Comparison of ENCODE assay signal across 8 mouse cellular contexts in the genomic region with DNA sequence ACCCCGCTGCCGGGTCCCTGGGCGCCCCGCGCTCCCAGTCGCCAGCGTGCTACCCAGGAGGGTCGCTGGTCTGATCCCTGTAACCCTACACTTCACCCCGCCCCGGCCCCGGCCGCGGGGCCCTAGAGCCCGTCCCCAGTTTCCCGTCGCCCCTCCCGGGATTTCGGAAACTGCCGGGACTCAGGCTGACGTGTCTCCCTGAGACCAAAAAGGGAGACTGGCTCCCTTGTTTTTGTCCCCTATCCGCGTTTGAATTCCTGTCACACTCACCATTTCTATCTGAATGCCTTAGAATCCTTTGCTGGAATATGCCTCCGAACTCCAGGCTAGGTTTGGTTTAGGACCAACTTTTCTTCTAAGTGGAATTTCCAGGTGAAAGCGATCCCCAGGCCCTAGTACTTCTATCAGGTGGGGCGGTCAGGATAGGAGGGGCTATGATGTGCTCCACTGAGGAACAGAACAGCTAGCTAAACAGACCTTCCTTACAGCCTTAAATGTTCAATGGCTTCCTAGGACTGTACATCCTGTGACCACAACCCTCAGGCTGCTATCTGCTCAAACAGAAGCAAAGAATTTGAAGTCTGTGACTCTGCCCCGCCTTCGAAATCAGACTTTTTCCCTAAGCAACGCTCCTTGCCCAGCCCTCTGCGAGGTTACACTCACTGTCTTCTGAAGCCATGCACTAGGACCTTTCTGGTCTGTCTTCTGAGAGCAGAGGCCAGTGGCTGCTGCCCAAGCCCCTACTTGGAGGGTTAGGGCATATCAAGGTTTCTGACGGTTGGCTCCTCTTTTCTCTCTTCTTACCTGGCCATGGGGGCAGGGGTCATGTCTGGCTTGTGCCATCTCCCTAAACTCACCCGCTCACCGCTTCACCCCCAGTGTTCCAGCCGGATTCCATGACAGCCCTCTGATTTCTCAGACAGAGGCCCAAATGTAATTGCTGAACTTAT. TPM values are rescaled to one million over a fixed set of nuclear protein-coding genes. Genes with fewer than 3 reads are reported as not detected.
A peak's percentile ranks its signal among the peaks of the same experiment; 100 is the strongest.
DNase-seq lines count a peak whose midpoint lies in the region; ATAC-seq and TF ChIP-seq lines count a peak whose summit lies in the region.

No protein-coding gene starts in this region.

- H3K9ac ChIP-seq in liver, embryonic 16.5 days (ENCODE audit: low read depth, low read length) = peak overlapping the region; percentile 59

- DNase-seq in left cerebral cortex, postnatal 4 days = peak; percentile 48
- DNase-seq in left cerebral cortex, adult 9 months (ENCODE audit: low spot score in 2 of 2) = no peak
- peak; percentile 71 to 81 for DNase-seq in adrenal gland, postnatal 36 days
- peak; percentile 84 for DNase-seq in gastrocnemius, adult 2 months
- peak; percentile 15 for DNase-seq in induced T-regulatory cell, adult 2 months (ENCODE audit: low read depth)
- DNase-seq in retina, postnatal 1 day = peak; percentile 78
- no peak for DNase-seq in spleen, postnatal 4 days (ENCODE audit: low spot score in 2 of 2)

- no peak for TF ChIP-seq CTCF in gastrocnemius, adult 2 months (IDR thresholded peaks at IDR 0.05)

- peak overlapping the region; percentile 98 for H3K27ac ChIP-seq in gastrocnemius, adult 2 months
- H3K27ac ChIP-seq in liver, embryonic 16.5 days (ENCODE audit: low read length) = no peak overlapping the region

- peak; percentile 77 for ATAC-seq in liver, embryonic 16.5 days (ENCODE audit: low read depth)

- peak overlapping the region; percentile 38 for H3K4me2 ChIP-seq in liver, embryonic 16.5 days (ENCODE audit: low read depth, low read length)

- H3K27me3 ChIP-seq in liver, embryonic 16.5 days (ENCODE audit: control insufficient read depth, insufficient read depth, low read depth, low read length) = peaks cover 19% of the 10 kb centered on the region

- no peaks in the 10 kb centered on the region for H3K9me3 ChIP-seq in liver, embryonic 16.5 days (replicated peaks; ENCODE audit: control insufficient read depth, low read length)

- peak overlapping the region; percentile 92 for H3K4me3 ChIP-seq in gastrocnemius, adult 2 months
- H3K4me3 ChIP-seq in liver, embryonic 16.5 days (ENCODE audit: low read depth, low read length) = peak overlapping the region; percentile 61

- intact Hi-C loops in left cerebral cortex, postnatal 4 days (cut with DNase I) = loop anchor here (10.0 kb wide), 1 partner anchor 80 kb away; no protein-coding TSS in a partner anchor
- intact Hi-C loops in gastrocnemius, adult 2 months (cut with DNase I) = no loop called here

- no peaks in the 10 kb centered on the region for H3K4me1 ChIP-seq in liver, embryonic 16.5 days (ENCODE audit: control insufficient read depth, low read depth, low read length)

- H3K36me3 ChIP-seq in liver, embryonic 16.5 days (ENCODE audit: control insufficient read depth, insufficient read depth) = no peaks in the 10 kb centered on the region

- WGBS in liver, embryonic 16.5 days (ENCODE audit: insufficient replicate concordance) = 9% methylated on average over 33 of the region's 33 CpGs

RNA-seq across cellular contexts. Expression of gene Amotl1, which starts 29.6 kb away (rescaled TPM):
- 10 to 100 TPM; 21.6 to 23.4 TPM for total RNA-seq in left cerebral cortex, postnatal 4 days (2021)
- total RNA-seq in adrenal gland, postnatal 36 days (2021) = 10 to 100 TPM; 33.0 to 51.6 TPM
- total RNA-seq in gastrocnemius, adult 2 months (2021) = 100 to 1,000 TPM; 397 to 399 TPM
- 1.7 and 2.4 TPM in 2 replicates for polyA plus RNA-seq in liver, embryonic 16.5 days (2015; fragmentation: Nextera tagmentation; extraction: Ambion mirVana)

Comparison
In these comparisons a context has a peak if more than half of its experiments do, and no peak if none do; other contexts are left out.
1. DNase-seq: peak in left cerebral cortex, postnatal 4 days (single experiment), adrenal gland, postnatal 36 days (2 of 2), gastrocnemius, adult 2 months (single experiment), induced T-regulatory cell, adult 2 months (single experiment) and retina, postnatal 1 day (single experiment); none in left cerebral cortex, adult 9 months (0 of 2) and spleen, postnatal 4 days (0 of 2).
2. RNA of gene Amotl1, which starts 29.6 kb away (total RNA-seq): 397 to 399 TPM in gastrocnemius, adult 2 months; 33.0 to 51.6 TPM in adrenal gland, postnatal 36 days and 21.6 to 23.4 TPM in left cerebral cortex, postnatal 4 days; every median in the first group is over 4 times any median in the second.